Mouse (Mus musculus): ENCODE results near the gene Slco4a1. TPM values are rescaled to one million over a fixed set of nuclear protein-coding genes. Genes with fewer than 3 reads are reported as not detected.

The Slco4a1 gene
- polyA plus RNA-seq, 1 experiment from 2014 or later, result 1.9 TPM

DNA sequence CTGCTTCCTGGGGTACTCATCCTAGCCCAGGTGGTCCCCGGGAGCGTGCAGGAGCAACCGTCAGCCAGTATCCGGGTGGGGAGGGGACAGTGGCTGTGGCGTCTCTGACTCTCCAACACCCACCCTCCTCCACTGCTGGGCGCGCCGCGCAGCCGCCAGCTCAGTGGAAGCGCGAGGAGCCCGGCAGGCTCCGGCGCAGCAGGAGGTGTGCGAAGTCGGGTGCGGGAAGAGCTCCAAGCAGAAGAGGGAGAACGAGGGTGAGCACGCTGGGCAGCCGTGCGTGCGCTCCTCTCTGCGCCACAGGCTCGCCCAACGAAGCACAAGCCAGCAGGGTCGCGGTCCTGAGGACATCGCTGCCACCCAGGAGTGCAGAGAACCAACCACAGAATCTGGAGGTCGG lies 43.7 kb downstream of the Slco4a1 start, which contains the start of gene Ntsr1:
TSS of gene Ntsr1 (plus strand) at position 236 of the 400 bp plus-strand sequence.
- peak within 1 kb of the TSS; percentile 41 for H3K4me2 ChIP-seq (ENCODE audit: low read depth, severe bottlenecking)
- H3K9me3 ChIP-seq (ENCODE audit: control insufficient read depth, low read length), result no peaks in the 10 kb centered on the region
- H3K27ac ChIP-seq (replicated peaks; ENCODE audit: low read depth, low read length), result no peak within 1 kb of the TSS
- DNase-seq (ENCODE audit: low spot score), result peak; percentile 28
- no peak within 1 kb of the TSS for H3K9ac ChIP-seq (ENCODE audit: low read length)
- H3K4me1 ChIP-seq (ENCODE audit: control insufficient read depth, insufficient read depth, low read length), result 0 out of 2 replicates have a peak, but pooled peaks cover 6% of the 10 kb centered on the region
- under 1% methylated on average over 30 of the region's 30 CpGs for WGBS
- H3K36me3 ChIP-seq (ENCODE audit: control insufficient read depth, insufficient read depth, low read length), result no peaks in the 10 kb centered on the region
- no peak for ATAC-seq (ENCODE audit: insufficient number of reproducible peaks, low FRiP score, low TSS enrichment, low read depth)
- peak within 1 kb of the TSS; percentile 24 for H3K4me3 ChIP-seq (ENCODE audit: low read depth, low read length)
- H3K27me3 ChIP-seq (ENCODE audit: control insufficient read depth, insufficient read depth, low read length), result peaks cover 36% of the 10 kb centered on the region

GRCm38 (mm10) chr2:180500726-180501125 lies 44.7 kb downstream of the Slco4a1 start:
- Histone ChIP-seq H3K4me1 (ENCODE audit: control insufficient read depth, insufficient read depth, low read length) (0 out of 2 replicates have a peak, but pooled peaks cover 6% of the 10 kb centered on the region), H3K9ac (ENCODE audit: low read length) (no peak overlapping the region), H3K9me3 (ENCODE audit: control insufficient read depth, low read length) (no peaks in the 10 kb centered on the region), H3K4me2 (ENCODE audit: low read depth, severe bottlenecking) (no peak overlapping the region), H3K27ac (replicated peaks; ENCODE audit: low read depth, low read length) (no peak overlapping the region), H3K4me3 (ENCODE audit: low read depth, low read length) (no peak overlapping the region), H3K27me3 (ENCODE audit: control insufficient read depth, insufficient read depth, low read length) (peaks cover 36% of the 10 kb centered on the region), H3K36me3 (ENCODE audit: control insufficient read depth, insufficient read depth, low read length) (no peaks in the 10 kb centered on the region)
- DNase-seq (ENCODE audit: low spot score), result no peak
- no peak for ATAC-seq (ENCODE audit: insufficient number of reproducible peaks, low FRiP score, low TSS enrichment, low read depth)
- 33% methylated on average over 13 of the region's 13 CpGs for WGBS

DNA sequence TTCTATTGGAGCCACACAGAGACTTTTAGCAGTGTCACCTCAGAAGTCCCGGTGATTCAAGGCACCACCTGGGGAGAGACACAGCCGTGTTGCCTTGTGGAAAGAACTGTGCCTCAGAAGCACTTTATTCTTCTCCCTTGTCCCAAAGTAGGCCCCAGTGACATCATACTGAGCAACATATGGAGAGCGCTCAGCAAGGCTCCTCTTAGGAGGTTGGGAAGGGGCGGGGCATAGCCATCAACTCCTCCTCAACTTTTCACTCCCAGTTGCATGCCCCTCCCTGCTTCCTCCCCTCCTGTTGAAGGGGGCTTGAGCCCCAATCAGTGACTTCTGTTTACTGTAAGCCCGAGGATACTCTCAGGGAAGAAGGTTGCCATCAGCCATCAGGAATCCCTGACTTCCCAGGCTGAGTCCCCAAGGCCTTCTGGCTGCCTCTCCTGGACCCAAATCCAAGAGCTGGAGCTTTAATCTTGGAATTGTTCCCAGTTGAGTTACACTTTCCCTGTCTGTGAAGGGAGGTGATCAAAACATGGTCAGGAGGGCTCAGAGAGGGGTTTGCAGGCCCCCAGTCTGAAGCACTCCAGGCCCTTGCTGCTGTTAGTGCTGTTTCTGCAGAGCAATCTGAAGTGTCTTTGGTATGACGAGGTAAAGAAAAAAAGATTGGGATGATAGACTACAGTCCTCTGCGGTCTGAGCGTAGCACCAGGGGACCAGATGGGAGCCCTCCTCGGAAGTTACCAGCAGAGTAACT lies 45.3 kb downstream of the Slco4a1 start:
- H3K4me3 ChIP-seq (ENCODE audit: low read depth, low read length), result no peak overlapping the region
- H3K36me3 ChIP-seq (ENCODE audit: control insufficient read depth, insufficient read depth, low read length), result no peaks in the 10 kb centered on the region
- ATAC-seq (ENCODE audit: insufficient number of reproducible peaks, low FRiP score, low TSS enrichment, low read depth) (no peak), DNase-seq (ENCODE audit: low spot score) (no peak)
- H3K27me3 ChIP-seq (ENCODE audit: control insufficient read depth, insufficient read depth, low read length), result peaks cover 36% of the 10 kb centered on the region
- peaks cover 6% of the 10 kb centered on the region; the same call in 1 of the 2 replicates for H3K4me1 ChIP-seq (ENCODE audit: control insufficient read depth, insufficient read depth, low read length)
- H3K9me3 ChIP-seq (ENCODE audit: control insufficient read depth, low read length), result no peaks in the 10 kb centered on the region
- H3K27ac ChIP-seq (replicated peaks; ENCODE audit: low read depth, low read length), result no peak overlapping the region
- 37% methylated on average over 9 of the region's 9 CpGs for WGBS
- H3K4me2 ChIP-seq (ENCODE audit: low read depth, severe bottlenecking), result no peak overlapping the region
- no peak overlapping the region for H3K9ac ChIP-seq (ENCODE audit: low read length)

- ATAC-seq (ENCODE audit: insufficient number of reproducible peaks, low FRiP score, low TSS enrichment, low read depth) (no peak), DNase-seq (ENCODE audit: low spot score) (no peak)
- H3K4me3 ChIP-seq (ENCODE audit: low read depth, low read length), result no peak overlapping the region
- H3K36me3 ChIP-seq (ENCODE audit: control insufficient read depth, insufficient read depth, low read length), result no peaks in the 10 kb centered on the region
- H3K4me2 ChIP-seq (ENCODE audit: low read depth, severe bottlenecking), result no peak overlapping the region
- WGBS, result 69% methylated on average over 5 of the region's 5 CpGs
- H3K9ac ChIP-seq (ENCODE audit: low read length), result no peak overlapping the region
- no peaks in the 10 kb centered on the region for H3K9me3 ChIP-seq (ENCODE audit: control insufficient read depth, low read length)
- H3K27me3 ChIP-seq (ENCODE audit: control insufficient read depth, insufficient read depth, low read length), result peaks cover 4% of the 10 kb centered on the region
- H3K27ac ChIP-seq (replicated peaks; ENCODE audit: low read depth, low read length), result no peak overlapping the region
- H3K4me1 ChIP-seq (ENCODE audit: control insufficient read depth, insufficient read depth, low read length), result peaks cover 9% of the 10 kb centered on the region
Measured at GRCm38 (mm10) chr2:180506281-180506680, 50.2 kb downstream of the Slco4a1 start.

GRCm38 (mm10) chr2:180508455-180509115 lies 52.5 kb downstream of the Slco4a1 start:
- ATAC-seq (ENCODE audit: insufficient number of reproducible peaks, low FRiP score, low TSS enrichment, low read depth) (no peak), DNase-seq (ENCODE audit: low spot score) (no peak)
- 85% methylated on average over 14 of the region's 14 CpGs for WGBS
- no peak overlapping the region for H3K27ac ChIP-seq (replicated peaks; ENCODE audit: low read depth, low read length)
- H3K4me1 ChIP-seq (ENCODE audit: control insufficient read depth, insufficient read depth, low read length), result peaks cover 17% of the 10 kb centered on the region
- H3K27me3 ChIP-seq (ENCODE audit: control insufficient read depth, insufficient read depth, low read length), result no peaks in the 10 kb centered on the region
- H3K36me3 ChIP-seq (ENCODE audit: control insufficient read depth, insufficient read depth, low read length), result no peaks in the 10 kb centered on the region
- no peaks in the 10 kb centered on the region for H3K9me3 ChIP-seq (ENCODE audit: control insufficient read depth, low read length)
- no peak overlapping the region for H3K9ac ChIP-seq (ENCODE audit: low read length)
- no peak overlapping the region for H3K4me3 ChIP-seq (ENCODE audit: low read depth, low read length)
- no peak overlapping the region for H3K4me2 ChIP-seq (ENCODE audit: low read depth, severe bottlenecking)

DNA sequence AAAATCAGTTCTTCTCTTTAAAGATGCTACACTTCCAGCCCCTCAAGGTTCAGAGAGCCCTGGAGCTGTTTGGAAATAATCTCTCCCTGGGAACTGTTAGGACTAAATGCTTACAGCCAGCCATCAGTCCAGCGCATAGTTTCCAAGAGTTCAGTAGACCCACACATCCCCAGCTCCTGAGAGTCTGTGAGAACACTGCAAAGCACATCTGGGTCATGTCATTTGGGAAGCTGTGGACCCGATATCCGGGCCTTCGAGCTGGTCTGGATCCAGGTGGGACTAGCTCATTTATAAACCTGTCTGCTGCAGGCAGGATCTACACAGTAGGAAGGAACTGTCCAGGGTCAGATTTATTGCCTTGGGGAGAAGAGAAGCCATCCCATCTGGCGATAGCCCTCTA lies 54.8 kb downstream of the Slco4a1 start:
- 38% methylated on average over 5 of the region's 5 CpGs for WGBS
- DNase-seq (ENCODE audit: low spot score) (no peak), ATAC-seq (ENCODE audit: insufficient number of reproducible peaks, low FRiP score, low TSS enrichment, low read depth) (no peak)
- Histone ChIP-seq H3K9ac (ENCODE audit: low read length) (no peak overlapping the region), H3K9me3 (ENCODE audit: control insufficient read depth, low read length) (no peaks in the 10 kb centered on the region), H3K27ac (replicated peaks; ENCODE audit: low read depth, low read length) (no peak overlapping the region), H3K4me3 (ENCODE audit: low read depth, low read length) (no peak overlapping the region), H3K36me3 (ENCODE audit: control insufficient read depth, insufficient read depth, low read length) (no peaks in the 10 kb centered on the region), H3K27me3 (ENCODE audit: control insufficient read depth, insufficient read depth, low read length) (no peaks in the 10 kb centered on the region), H3K4me2 (ENCODE audit: low read depth, severe bottlenecking) (no peak overlapping the region), H3K4me1 (ENCODE audit: control insufficient read depth, insufficient read depth, low read length) (peaks cover 26% of the 10 kb centered on the region)

- whole genome bisulfite sequencing, result 17% methylated on average over 13 of the region's 13 CpGs
- H3K9me3 ChIP-seq (ENCODE audit: control insufficient read depth, low read length), result no peaks in the 10 kb centered on the region
- no peak overlapping the region for H3K9ac ChIP-seq (ENCODE audit: low read length)
- no peaks in the 10 kb centered on the region for H3K36me3 ChIP-seq (ENCODE audit: control insufficient read depth, insufficient read depth, low read length)
- H3K4me2 ChIP-seq (ENCODE audit: low read depth, severe bottlenecking), result no peak overlapping the region
- no peaks in the 10 kb centered on the region for H3K27me3 ChIP-seq (ENCODE audit: control insufficient read depth, insufficient read depth, low read length)
- peaks cover 26% of the 10 kb centered on the region for H3K4me1 ChIP-seq (ENCODE audit: control insufficient read depth, insufficient read depth, low read length)
- no peak overlapping the region for H3K4me3 ChIP-seq (ENCODE audit: low read depth, low read length)
- no peak for ATAC-seq (ENCODE audit: insufficient number of reproducible peaks, low FRiP score, low TSS enrichment, low read depth)
- DNase-seq (ENCODE audit: low spot score), result no peak
- H3K27ac ChIP-seq (replicated peaks; ENCODE audit: low read depth, low read length), result no peak overlapping the region
Measured at GRCm38 (mm10) chr2:180511875-180512661, 56.0 kb downstream of the Slco4a1 start.

- Histone ChIP-seq H3K9ac (ENCODE audit: low read length) (no peak overlapping the region), H3K9me3 (ENCODE audit: control insufficient read depth, low read length) (no peaks in the 10 kb centered on the region), H3K27me3 (ENCODE audit: control insufficient read depth, insufficient read depth, low read length) (no peaks in the 10 kb centered on the region), H3K4me3 (ENCODE audit: low read depth, low read length) (no peak overlapping the region), H3K36me3 (ENCODE audit: control insufficient read depth, insufficient read depth, low read length) (no peaks in the 10 kb centered on the region), H3K27ac (replicated peaks; ENCODE audit: low read depth, low read length) (no peak overlapping the region), H3K4me2 (ENCODE audit: low read depth, severe bottlenecking) (no peak overlapping the region), H3K4me1 (ENCODE audit: control insufficient read depth, insufficient read depth, low read length) (peaks cover 26% of the 10 kb centered on the region)
- 68% methylated on average over 3 of the region's 3 CpGs for WGBS
- no peak for DNase-seq (ENCODE audit: low spot score)
- ATAC-seq (ENCODE audit: insufficient number of reproducible peaks, low FRiP score, low TSS enrichment, low read depth), result no peak
Measured at GRCm38 (mm10) chr2:180513019-180513418, 57.0 kb downstream of the Slco4a1 start.

Data from limb, embryonic 11.5 days (tissue).